Mouse (Mus musculus) myocyte (in vitro differentiated cells): ENCODE measurements around the gene 1810037I17Rik.

Experiments used
- E2F4 ChIP-seq: IDR thresholded peaks from one replicate; pipeline ENCODE4 v1.6.1; 2011; ENCODE audit warnings: mild to moderate bottlenecking, control low read depth, moderate library complexity; ENCODE audit not compliant: insufficient read depth
- MYOG ChIP-seq, 3 experiments: IDR thresholded peaks; one replicate each; pipeline ENCODE4 v1.6.1; 2011; ENCODE audit warnings: control low read depth in 2 of 3, low read depth in 2 of 3, mild to moderate bottlenecking in 2 of 3; ENCODE audit not compliant: insufficient read length in 2 of 3, control insufficient read depth in 1 of 3, insufficient read depth in 1 of 3
- POLR2A ChIP-seq: IDR thresholded peaks from one replicate; pipeline ENCODE4 v1.6.1; 2011; ENCODE audit warnings: low read depth, mild to moderate bottlenecking, control low read depth, moderate library complexity; ENCODE audit not compliant: insufficient read length
- USF1 ChIP-seq: IDR thresholded peaks from one replicate; pipeline ENCODE4 v1.6.1; 2011; ENCODE audit warnings: low read depth, mild to moderate bottlenecking, control low read depth, moderate library complexity

- TF ChIP-seq E2F4 (no peak), MYOG (IDR thresholded peaks at IDR 0.05; ENCODE audit: control insufficient read depth in 1 of 3, insufficient read depth in 1 of 3, insufficient read length in 2 of 3, low read depth in 2 of 3) (no peak), USF1 (no peak), POLR2A (no peak)
Observed at GRCm38 (mm10) chr3:122919260-122919659, 4.7 kb upstream of the 1810037I17Rik start, which contains the start of gene Gm10959.
